Comparison of ENCODE assay signal across 8 mouse cellular contexts in genomic region chr5:23417716-23418115, GRCm38 (mm10). TPM values are rescaled to one million over a fixed set of nuclear protein-coding genes. Genes with fewer than 3 reads are reported as not detected.
DNase-seq lines count a peak whose midpoint lies in the region; ATAC-seq and TF ChIP-seq lines count a peak whose summit lies in the region.

No protein-coding gene starts in this region.

- no peak for TF ChIP-seq RAD21 in CH12.LX (IDR thresholded peaks at IDR 0.05; ENCODE audit: low read depth, low read length)

- TF ChIP-seq CTCF in heart, adult 2 months (IDR thresholded peaks at IDR 0.05), result no peak
- no peak for TF ChIP-seq CTCF in CH12.LX (conservative IDR thresholded peaks at IDR 0.05 in 1 of 2, IDR thresholded peaks at IDR 0.05 in 1 of 2; ENCODE audit: low read depth in 2 of 2, low read length in 2 of 2)
- TF ChIP-seq CTCF in heart, postnatal 0 days (IDR thresholded peaks at IDR 0.05; ENCODE audit: low read depth), result no peak

- no peak for ATAC-seq in heart, postnatal 0 days (ENCODE audit: insufficient read depth, low read depth)
- no peak for ATAC-seq in midbrain, embryonic 11.5 days (ENCODE audit: low FRiP score)
- ATAC-seq in inflammation-experienced regulatory T-cells, adult 6 months, result no peak

- H3K4me2 ChIP-seq in CH12.LX (ENCODE audit: insufficient read depth, low read depth, poor library complexity, severe bottlenecking), result peak overlapping the region; percentile 74
- H3K4me2 ChIP-seq in heart, postnatal 0 days (ENCODE audit: low read depth, low read length), result peak overlapping the region; percentile 78
- H3K4me2 ChIP-seq in midbrain, embryonic 11.5 days, result peak overlapping the region; percentile 71

- peak overlapping the region; percentile 97 for H3K27ac ChIP-seq in heart, adult 2 months
- H3K27ac ChIP-seq in CH12.LX (ENCODE audit: insufficient read depth, low read depth), result peak overlapping the region; percentile 93
- H3K27ac ChIP-seq in heart, postnatal 0 days (ENCODE audit: low read depth), result peak overlapping the region; percentile 99
- H3K27ac ChIP-seq in midbrain, embryonic 11.5 days (ENCODE audit: low read depth, low read length), result peak overlapping the region; percentile 89; the same call in 1 of the 2 replicates

- no peak for TF ChIP-seq POLR2A in heart, adult 2 months (IDR thresholded peaks at IDR 0.05; ENCODE audit: insufficient read depth, low read depth, low read length)
- TF ChIP-seq POLR2A in CH12.LX (IDR thresholded peaks at IDR 0.05; ENCODE audit: low read depth, low read length), result no peak

- intact Hi-C loops in heart, adult 2 months (cut with DNase I), result loop anchor here (1.0 to 5.0 kb wide), 3 partner anchors 15 to 240 kb away; no protein-coding TSS in a partner anchor
- intact Hi-C loops in heart, postnatal 36 days (cut with DNase I), result loop anchor here (5.0 kb wide), 4 partner anchors 35 to 240 kb away; no protein-coding TSS in a partner anchor

- dilution Hi-C loops in CH12.LX (cut with MboI; ENCODE audit: extremely low pct_ligation_motif_present, extremely low pct_unique_long_range_greater_than_20kb, low sequenced_read_pairs), result no loop called here

- H3K4me3 ChIP-seq in heart, adult 2 months, result peak overlapping the region; percentile 69
- peak overlapping the region; percentile 56 to 79 (median 70) for H3K4me3 ChIP-seq in CH12.LX (replicated peaks in 1 of 3; ENCODE audit: low read depth in 2 of 3, low read length in 2 of 3, poor library complexity in 1 of 3)
- H3K4me3 ChIP-seq in heart, postnatal 0 days (ENCODE audit: low read depth, low read length), result peak overlapping the region; percentile 76
- peak overlapping the region; percentile 47 for H3K4me3 ChIP-seq in midbrain, embryonic 11.5 days (ENCODE audit: low read depth, low read length)

- TF ChIP-seq EP300 in heart, adult 2 months (IDR thresholded peaks at IDR 0.05; ENCODE audit: insufficient read depth, low read depth, low read length), result no peak
- TF ChIP-seq EP300 in CH12.LX (IDR thresholded peaks at IDR 0.05; ENCODE audit: low read length), result no peak
- no peak for TF ChIP-seq EP300 in heart, postnatal 0 days (IDR thresholded peaks at IDR 0.05; ENCODE audit: low read depth)

- peaks cover 4% of the 10 kb centered on the region; the same call in 1 of the 2 replicates for H3K79me2 ChIP-seq in heart, adult 2 months (replicated peaks; ENCODE audit: control insufficient read depth, insufficient read depth, low read length)
- peaks cover 81% of the 10 kb centered on the region for H3K79me2 ChIP-seq in CH12.LX (replicated peaks; ENCODE audit: control insufficient read depth, extremely low read depth, insufficient read depth, poor library complexity, severe bottlenecking)

- in situ Hi-C loops in CH12.LX (cut with MboI; ENCODE audit: low pct_ligation_motif_present, low pct_unique_long_range_greater_than_20kb, low sequenced_read_pairs), result loop anchor here (5.0 to 25.0 kb wide), 2 partner anchors 35 to 645 kb away; no protein-coding TSS in a partner anchor

- WGBS in heart, adult 2 months, result 32% methylated on average over 2 of the region's 2 CpGs
- WGBS in heart, postnatal 0 days, result 41% methylated on average over 2 of the region's 2 CpGs
- WGBS in midbrain, embryonic 11.5 days, result 47% methylated on average over 2 of the region's 2 CpGs

- no peaks in the 10 kb centered on the region for H3K9me3 ChIP-seq in CH12.LX (replicated peaks; ENCODE audit: low read length)
- H3K9me3 ChIP-seq in heart, postnatal 0 days (replicated peaks; ENCODE audit: control insufficient read depth, low read length), result no peaks in the 10 kb centered on the region
- no peaks in the 10 kb centered on the region for H3K9me3 ChIP-seq in midbrain, embryonic 11.5 days (ENCODE audit: control insufficient read depth, low read length)

- no peaks in the 10 kb centered on the region for H3K27me3 ChIP-seq in heart, adult 2 months (ENCODE audit: control insufficient read depth, insufficient read depth, low read length)
- no peaks in the 10 kb centered on the region for H3K27me3 ChIP-seq in CH12.LX (replicated peaks)
- no peaks in the 10 kb centered on the region for H3K27me3 ChIP-seq in heart, postnatal 0 days (ENCODE audit: control insufficient read depth, insufficient read depth, low read length)
- no peaks in the 10 kb centered on the region for H3K27me3 ChIP-seq in midbrain, embryonic 11.5 days (ENCODE audit: control insufficient read depth, insufficient read depth, low read length)

- H3K9ac ChIP-seq in heart, adult 2 months (ENCODE audit: low read depth, low read length), result peak overlapping the region; percentile 58
- peak overlapping the region; percentile 100 for H3K9ac ChIP-seq in CH12.LX (ENCODE audit: insufficient read depth, low read depth)
- peak overlapping the region; percentile 75 for H3K9ac ChIP-seq in heart, postnatal 0 days (replicated peaks; ENCODE audit: low read depth, low read length)
- H3K9ac ChIP-seq in midbrain, embryonic 11.5 days (ENCODE audit: low read length), result peak overlapping the region; percentile 64

- peaks cover 37% of the 10 kb centered on the region for H3K4me1 ChIP-seq in heart, adult 2 months (ENCODE audit: control insufficient read depth, insufficient read depth, low read length)
- peaks cover 12 to 65% of the 10 kb centered on the region in 2 experiments for H3K4me1 ChIP-seq in CH12.LX (ENCODE audit: control insufficient read depth in 1 of 2, insufficient read depth in 2 of 2)
- H3K4me1 ChIP-seq in heart, postnatal 0 days (ENCODE audit: control insufficient read depth, insufficient read depth), result peaks cover 51% of the 10 kb centered on the region
- H3K4me1 ChIP-seq in midbrain, embryonic 11.5 days (ENCODE audit: control insufficient read depth, insufficient read depth, low read length), result peaks cover 77% of the 10 kb centered on the region

- peaks cover 61% of the 10 kb centered on the region for H3K36me3 ChIP-seq in heart, adult 2 months (ENCODE audit: control insufficient read depth, insufficient read depth, low read length)
- peaks cover 7 to 12% of the 10 kb centered on the region in 2 experiments for H3K36me3 ChIP-seq in CH12.LX (replicated peaks in 1 of 2; ENCODE audit: control insufficient read depth in 1 of 2, insufficient read depth in 1 of 2, low read length in 1 of 2)
- peaks cover 7% of the 10 kb centered on the region; the same call in 1 of the 2 replicates for H3K36me3 ChIP-seq in heart, postnatal 0 days (replicated peaks; ENCODE audit: control insufficient read depth, insufficient read depth, low read length)
- H3K36me3 ChIP-seq in midbrain, embryonic 11.5 days (ENCODE audit: control insufficient read depth, insufficient read depth, low read length), result no peaks in the 10 kb centered on the region

- no peak for DNase-seq in heart, adult 2 months
- no peak for DNase-seq in heart, postnatal 36 days
- no peak for DNase-seq in CH12.LX (ENCODE audit: extremely low read depth)
- DNase-seq in heart, postnatal 0 days (ENCODE audit: low spot score), result no peak
- no peak for DNase-seq in midbrain, embryonic 11.5 days (ENCODE audit: low spot score, missing footprints)
- no peak for DNase-seq in embryo, embryonic 10 days (ENCODE audit: low spot score)
- no peak for DNase-seq in gastrocnemius, postnatal 25 days

TF ChIP-seq in CH12.LX, 34 proteins besides CTCF, POLR2A, EP300 and RAD21:
- TF ChIP-seq NELFE (IDR thresholded peaks at IDR 0.05; ENCODE audit: low read depth, low read length), result no peak
- no peak for TF ChIP-seq ELF1 (IDR thresholded peaks at IDR 0.05; ENCODE audit: low read depth, low read length)
- TF ChIP-seq SMC3 (IDR thresholded peaks at IDR 0.05; ENCODE audit: low read depth, low read length), result no peak
- TF ChIP-seq CHD1 (IDR thresholded peaks at IDR 0.05; ENCODE audit: low read depth, low read length), result no peak

RNA-seq across cellular contexts. Expression of gene Kmt2e, which starts 16.5 kb away (rescaled TPM):
- 10 to 100 TPM; 38.1 to 48.5 TPM for total RNA-seq in heart, adult 2 months (2021)
- polyA plus RNA-seq in heart, adult 2 months (2012; rRNA removed), result 14.4 and 18.1 TPM in 2 replicates
- total RNA-seq in heart, postnatal 36 days (2021), result 10 to 100 TPM; 50.1 to 51.5 TPM
- 21.2 and 21.3 TPM in 2 replicates for total RNA-seq in CH12.LX (2012; rRNA removed)
- total RNA-seq in CH12.LX (2014; rRNA removed), result 7.2 and 10.2 TPM in 2 replicates
- polyA plus RNA-seq in CH12.LX (2012; ENCODE audit: insufficient read length, low read depth), result 24.6 and 29.7 TPM in 2 replicates
- total RNA-seq in heart, postnatal 0 days (2014; rRNA removed; ENCODE audit: low replicate concordance), result 31.4 and 34.5 TPM in 2 replicates
- 55.0 and 55.4 TPM in 2 replicates for polyA plus RNA-seq in heart, postnatal 0 days (2015; fragmentation: Nextera tagmentation; extraction: Ambion mirVana)
- 110 and 115 TPM in 2 replicates for polyA plus RNA-seq in midbrain, embryonic 11.5 days (2014; fragmentation: Nextera tagmentation; extraction: Ambion mirVana)
- 100 to 1,000 TPM; 200 to 243 (median 210) TPM for polyA plus RNA-seq in inflammation-experienced regulatory T-cells, adult 6 months (2017; shearing (Covaris generic))
- 10 to 100 TPM; 20.5 to 24.2 TPM for total RNA-seq in gastrocnemius, postnatal 25 days (2021)
